Mouse (Mus musculus): ENCODE data around the gene Urah. TPM values are rescaled to one million over a fixed set of nuclear protein-coding genes. Genes with fewer than 3 reads are reported as not detected.
A peak's percentile ranks its signal among the peaks of the same experiment; 100 is the strongest.

Urah gene
- polyA plus RNA-seq, 1 experiment = not detected

DNA sequence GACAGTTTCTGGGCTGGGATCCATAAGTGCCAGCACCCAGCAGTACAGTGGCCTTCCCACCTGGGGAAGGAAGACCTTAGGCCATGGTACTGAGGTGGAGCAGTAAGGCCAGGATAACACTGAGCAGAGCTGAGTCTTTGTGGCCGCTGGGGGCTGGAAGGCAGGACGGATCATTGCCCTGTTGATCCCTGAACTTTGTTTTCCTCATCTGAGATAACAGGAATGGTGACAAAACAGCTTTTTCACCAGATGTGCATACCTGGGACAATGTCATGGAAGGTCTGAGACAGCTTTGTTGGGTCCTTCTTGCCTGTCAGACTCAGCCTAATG lies 905 bp downstream of the Urah start:
- Histone ChIP-seq H3K27ac (ENCODE audit: insufficient read depth, low read depth, low read length) (no peak overlapping the region), H3K4me1 (ENCODE audit: control insufficient read depth, insufficient read depth, low read length) (no peaks in the 10 kb centered on the region), H3K4me3 (ENCODE audit: insufficient read depth, low read depth, low read length) (no peak overlapping the region)
- 78% methylated on average over 2 of the region's 2 CpGs for WGBS
- TF ChIP-seq POLR2A (IDR thresholded peaks at IDR 0.05; ENCODE audit: insufficient read depth, low read depth, low read length) = no peak
- no peak for TF ChIP-seq CTCF (IDR thresholded peaks at IDR 0.05; ENCODE audit: insufficient read depth, low read depth, low read length)

DNA sequence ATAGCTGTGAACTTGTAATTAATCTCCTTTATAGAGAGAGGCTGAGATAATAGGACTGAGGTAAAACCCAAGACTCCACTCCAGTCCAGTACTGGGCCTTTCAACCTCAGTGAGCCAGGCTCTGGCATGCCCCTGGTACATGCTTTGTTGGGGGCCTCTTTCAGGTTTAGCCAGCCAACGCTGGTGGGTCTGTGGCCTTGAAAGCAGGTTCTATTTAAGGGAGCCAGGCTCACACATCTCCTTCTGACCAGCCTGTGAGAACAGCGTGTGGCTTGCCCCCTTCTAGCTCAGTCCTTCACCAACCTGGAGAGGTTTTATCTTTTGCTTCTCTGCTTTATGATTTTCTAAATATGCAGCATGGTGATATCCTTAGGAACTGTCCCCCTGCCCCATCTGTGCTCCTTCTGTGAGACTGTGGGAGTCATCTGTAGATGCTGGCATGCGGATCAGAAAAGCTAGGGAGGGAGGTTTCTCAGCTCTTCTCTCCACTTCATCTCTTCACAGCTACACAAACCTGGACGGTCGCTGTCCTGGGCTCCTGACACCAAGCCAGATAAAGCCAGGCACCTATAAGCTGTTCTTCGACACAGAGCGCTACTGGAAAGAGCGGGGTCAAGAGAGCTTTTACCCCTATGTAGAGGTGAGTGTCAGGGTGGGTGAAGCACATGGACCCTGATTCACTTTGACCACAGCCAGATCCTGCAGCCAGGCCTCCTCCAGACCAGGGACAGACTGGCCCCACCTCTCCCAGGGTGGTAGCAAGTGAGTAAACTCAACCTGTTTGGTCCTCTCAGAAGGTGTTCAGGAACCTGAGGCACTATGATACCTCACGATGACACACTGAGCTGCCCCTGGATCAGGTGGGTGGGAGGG lies 1.7 kb downstream of the Urah start:
- no peak overlapping the region for H3K4me3 ChIP-seq (ENCODE audit: insufficient read depth, low read depth, low read length)
- no peaks in the 10 kb centered on the region for H3K4me1 ChIP-seq (ENCODE audit: control insufficient read depth, insufficient read depth, low read length)
- H3K27ac ChIP-seq (ENCODE audit: insufficient read depth, low read depth, low read length) = no peak overlapping the region
- TF ChIP-seq CTCF (IDR thresholded peaks at IDR 0.05; ENCODE audit: insufficient read depth, low read depth, low read length) (no peak), POLR2A (IDR thresholded peaks at IDR 0.05; ENCODE audit: insufficient read depth, low read depth, low read length) (no peak)
- WGBS = 79% methylated on average over 9 of the region's 9 CpGs

GRCm38 (mm10) chr7:140839556-140839955 lies 4.7 kb downstream of the Urah start:
- Histone ChIP-seq H3K4me1 (ENCODE audit: control insufficient read depth, insufficient read depth, low read length) (no peaks in the 10 kb centered on the region), H3K27ac (ENCODE audit: insufficient read depth, low read depth, low read length) (no peak overlapping the region), H3K4me3 (ENCODE audit: insufficient read depth, low read depth, low read length) (no peak overlapping the region)
- WGBS = 65% methylated on average over 5 of the region's 5 CpGs
- TF ChIP-seq CTCF (IDR thresholded peaks at IDR 0.05; ENCODE audit: insufficient read depth, low read depth, low read length) (no peak), POLR2A (IDR thresholded peaks at IDR 0.05; ENCODE audit: insufficient read depth, low read depth, low read length) (no peak)

DNA sequence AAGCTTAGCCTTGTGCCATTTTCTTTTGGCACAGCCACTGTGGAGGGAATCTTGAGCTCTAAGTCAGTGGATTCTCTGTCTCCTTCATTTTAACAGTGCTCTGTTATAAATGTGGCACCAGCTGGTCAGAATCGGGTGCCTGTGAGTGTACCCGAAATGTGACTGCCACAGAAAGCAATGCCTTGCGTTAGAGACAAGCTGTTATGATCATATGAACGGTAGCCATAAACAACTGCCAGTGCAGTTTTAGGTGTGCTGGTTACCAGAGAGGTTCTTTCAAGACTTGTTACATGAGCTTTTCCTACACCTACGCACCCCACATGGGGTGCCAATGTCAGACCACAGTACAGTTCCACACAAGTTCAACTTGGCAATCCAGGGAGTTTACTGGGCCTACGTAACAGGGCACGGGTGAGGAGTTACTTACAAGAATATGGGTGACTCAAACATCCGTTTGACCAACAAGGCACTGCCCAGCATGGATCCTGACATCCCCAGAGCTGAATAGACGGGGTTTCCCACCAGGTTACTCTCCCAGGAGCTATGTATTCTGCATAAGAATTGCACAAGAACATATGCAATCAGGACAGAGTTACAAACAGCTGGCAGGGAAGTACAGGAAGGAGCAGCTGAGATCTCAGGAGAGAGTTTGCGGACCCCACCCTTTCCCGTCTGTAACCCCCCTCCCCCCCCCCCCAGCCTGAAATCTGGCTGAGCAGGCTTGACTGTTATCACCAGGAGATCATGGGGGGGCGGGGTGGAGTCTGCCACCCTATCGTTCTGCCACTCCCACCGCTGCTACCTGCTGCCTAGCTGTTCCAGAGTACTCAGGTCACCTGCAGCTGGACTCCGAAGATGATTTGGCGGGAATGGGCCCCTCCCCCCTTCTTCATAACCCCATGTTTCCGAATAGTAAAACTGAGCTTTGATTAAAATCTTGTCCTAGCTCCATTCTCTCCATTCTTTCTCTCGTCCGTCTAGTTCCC lies 6.2 kb downstream of the Urah start:
- 49% methylated on average over 19 of the region's 19 CpGs for WGBS
- Histone ChIP-seq H3K4me1 (ENCODE audit: control insufficient read depth, insufficient read depth, low read length) (no peaks in the 10 kb centered on the region; the same call in 1 of the 2 replicates), H3K4me3 (ENCODE audit: insufficient read depth, low read depth, low read length) (no peak overlapping the region), H3K27ac (ENCODE audit: insufficient read depth, low read depth, low read length) (no peak overlapping the region)
- TF ChIP-seq CTCF (IDR thresholded peaks at IDR 0.05; ENCODE audit: insufficient read depth, low read depth, low read length) (no peak), POLR2A (IDR thresholded peaks at IDR 0.05; ENCODE audit: insufficient read depth, low read depth, low read length) (no peak)

DNA sequence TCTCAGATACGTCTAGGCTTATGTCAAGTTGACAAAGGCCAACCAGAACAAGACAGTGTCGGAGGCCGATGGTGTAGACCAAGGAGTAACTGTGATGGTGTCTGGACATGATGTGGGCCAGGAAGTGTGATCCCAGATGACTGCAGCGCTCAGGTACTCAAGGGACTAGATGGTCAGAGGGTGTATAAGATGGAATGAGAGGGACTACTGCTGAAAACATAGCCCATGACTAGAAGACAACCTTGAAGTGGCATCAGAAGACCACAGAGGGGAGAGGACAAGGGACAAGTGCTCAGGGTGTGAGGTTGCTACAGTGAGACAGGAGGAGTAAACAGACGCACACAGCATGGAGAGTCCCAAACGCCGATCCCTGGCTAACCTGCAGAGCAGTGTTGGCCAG lies 9.0 kb downstream of the Urah start:
- H3K4me3 ChIP-seq (ENCODE audit: insufficient read depth, low read depth, low read length) = no peak overlapping the region
- TF ChIP-seq CTCF (IDR thresholded peaks at IDR 0.05; ENCODE audit: insufficient read depth, low read depth, low read length) (no peak), POLR2A (IDR thresholded peaks at IDR 0.05; ENCODE audit: insufficient read depth, low read depth, low read length) (no peak)
- H3K27ac ChIP-seq (ENCODE audit: insufficient read depth, low read depth, low read length) = no peak overlapping the region
- 79% methylated on average over 7 of the region's 7 CpGs for WGBS
- H3K4me1 ChIP-seq (ENCODE audit: control insufficient read depth, insufficient read depth, low read length) = no peaks in the 10 kb centered on the region; the same call in 1 of the 2 replicates

- Histone ChIP-seq H3K27ac (ENCODE audit: insufficient read depth, low read depth, low read length) (no peak within 1 kb of the TSS), H3K4me1 (ENCODE audit: control insufficient read depth, insufficient read depth, low read length) (no peaks in the 10 kb centered on the region; the same call in 1 of the 2 replicates), H3K4me3 (ENCODE audit: insufficient read depth, low read depth, low read length) (no peak within 1 kb of the TSS)
- WGBS = 26% methylated on average over 14 of the region's 14 CpGs
- no peak for TF ChIP-seq POLR2A (IDR thresholded peaks at IDR 0.05; ENCODE audit: insufficient read depth, low read depth, low read length)
- peak; percentile 80 for TF ChIP-seq CTCF (IDR thresholded peaks at IDR 0.05; ENCODE audit: insufficient read depth, low read depth, low read length)
Observed at GRCm38 (mm10) chr7:140844905-140845665, 10.3 kb downstream of the Urah start, which contains the start of gene Scgb1c1. TSS of gene Scgb1c1 (plus strand) at chr7:140845547.

GRCm38 (mm10) chr7:140845683-140846082 lies 10.9 kb downstream of the Urah start:
- no peaks in the 10 kb centered on the region; the same call in 1 of the 2 replicates for H3K4me1 ChIP-seq (ENCODE audit: control insufficient read depth, insufficient read depth, low read length)
- TF ChIP-seq CTCF (IDR thresholded peaks at IDR 0.05; ENCODE audit: insufficient read depth, low read depth, low read length) (no peak), POLR2A (IDR thresholded peaks at IDR 0.05; ENCODE audit: insufficient read depth, low read depth, low read length) (no peak)
- 70% methylated on average over 4 of the region's 4 CpGs for WGBS
- H3K27ac ChIP-seq (ENCODE audit: insufficient read depth, low read depth, low read length) = no peak overlapping the region
- H3K4me3 ChIP-seq (ENCODE audit: insufficient read depth, low read depth, low read length) = no peak overlapping the region

DNA sequence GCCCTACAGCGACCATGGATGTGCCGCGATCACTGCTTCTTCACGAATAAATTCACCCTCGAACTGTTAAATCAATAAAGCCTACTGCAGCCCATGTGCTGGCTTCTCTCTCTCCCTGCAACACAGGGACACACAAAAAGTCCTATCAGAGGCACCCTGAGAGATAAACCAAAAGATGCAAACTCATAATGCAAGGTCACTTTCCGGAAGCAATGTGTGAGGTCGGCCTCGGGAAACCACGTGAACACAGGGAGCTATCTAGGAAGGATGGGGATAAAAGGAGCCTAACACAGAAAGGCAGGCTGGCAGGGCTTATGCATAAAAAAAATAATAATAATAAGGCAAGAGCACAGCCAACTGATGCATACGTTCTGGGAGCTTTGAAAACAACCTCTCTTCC lies 11.9 kb downstream of the Urah start:
- no peak overlapping the region for H3K27ac ChIP-seq (ENCODE audit: insufficient read depth, low read depth, low read length)
- no peaks in the 10 kb centered on the region; the same call in 1 of the 2 replicates for H3K4me1 ChIP-seq (ENCODE audit: control insufficient read depth, insufficient read depth, low read length)
- H3K4me3 ChIP-seq (ENCODE audit: insufficient read depth, low read depth, low read length) = no peak overlapping the region
- TF ChIP-seq CTCF (IDR thresholded peaks at IDR 0.05; ENCODE audit: insufficient read depth, low read depth, low read length) (no peak), POLR2A (IDR thresholded peaks at IDR 0.05; ENCODE audit: insufficient read depth, low read depth, low read length) (no peak)
- 83% methylated on average over 10 of the region's 10 CpGs for WGBS

Data from olfactory bulb, adult 2 months (tissue).